Mouse (Mus musculus): ENCODE data around the gene Gapdhs.

The Gapdhs gene

DNA sequence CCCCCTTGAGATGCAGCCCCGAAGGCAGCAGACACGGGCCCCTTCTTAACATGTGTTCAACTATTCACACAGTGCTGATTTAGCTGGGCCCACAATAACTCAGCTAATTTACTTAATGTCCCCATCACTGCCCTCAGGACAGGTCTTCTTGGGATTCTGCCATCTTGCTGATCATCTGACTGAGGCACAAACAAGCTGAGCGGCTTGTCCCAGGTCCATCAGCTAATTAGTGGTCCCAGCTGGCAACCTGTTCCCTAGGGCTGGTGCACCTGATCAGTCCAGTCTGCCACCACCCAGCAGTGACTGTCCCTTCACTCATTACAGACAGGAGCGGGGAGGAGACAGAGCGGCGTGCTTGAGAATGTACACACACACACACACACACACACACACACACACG lies 22.2 kb downstream of the Gapdhs start:
- POLR2A ChIA-PET: interaction anchor here in 1 of 4 experiments (0.5 kb wide), 1 partner anchor 621 kb away, joined by 3 read pairs; no protein-coding TSS in a partner anchor

DNA sequence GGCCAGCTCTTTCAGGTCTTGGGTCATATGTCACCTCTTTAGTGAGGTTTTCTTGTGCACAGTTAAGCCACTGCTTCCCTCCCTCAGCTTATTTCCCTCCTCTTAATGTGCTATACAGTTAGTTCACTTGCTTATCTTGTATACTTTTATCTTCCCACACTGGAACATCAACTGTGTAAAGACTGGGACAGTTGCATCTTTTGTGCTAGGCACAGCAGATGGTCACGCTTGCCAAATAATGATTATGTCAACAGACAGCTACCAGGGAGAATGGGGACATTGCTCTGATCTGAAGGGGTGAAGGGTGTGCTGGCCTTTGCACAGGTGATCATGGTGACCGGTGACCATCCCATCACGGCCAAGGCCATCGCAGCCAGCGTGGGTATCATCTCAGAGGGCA lies 23.8 kb downstream of the Gapdhs start:
- POLR2A ChIA-PET: interaction anchor here in 3 of 4 experiments (0.6 to 3.5 kb wide), 7 partner anchors 10 to 1000 kb away, joined by 3 to 18 read pairs (median 3); partner anchors contain the start of gene Tmem147 (in 3 of the 3)
- CTCF ChIA-PET: interaction anchor here in 2 of 4 experiments (0.6 to 0.7 kb wide), 2 partner anchors 168 to 1197 kb away, joined by 3 to 5 read pairs; partner anchors contain the start of genes Hspb6 (in 1 of the 2) and Proser3 (in 1 of the 2)

More for the DNA sequence above, 22.2 kb downstream of the Gapdhs start:
- CTCF ChIA-PET: no interaction called here

DNA sequence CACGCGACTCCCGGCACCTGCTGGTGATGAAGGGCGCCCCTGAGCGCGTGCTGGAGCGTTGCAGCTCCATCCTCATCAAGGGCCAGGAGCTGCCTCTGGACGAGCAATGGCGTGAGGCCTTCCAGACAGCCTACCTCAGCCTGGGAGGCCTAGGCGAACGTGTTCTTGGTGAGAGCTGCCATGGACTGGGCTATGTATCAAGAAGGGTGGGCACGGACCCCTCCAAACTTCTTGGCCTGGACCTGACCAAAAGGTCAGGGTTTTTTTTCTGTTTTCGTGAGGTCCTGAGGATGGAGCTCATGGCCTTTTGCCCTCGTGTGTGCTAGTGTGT lies 25.8 kb downstream of the Gapdhs start:
- ChIA-PET POLR2A (interaction anchor here (0.5 to 3.5 kb wide), 31 partner anchors 9 to 437 kb away, joined by 3 to 18 read pairs (median 3); partner anchors contain the start of genes Cox6b1 (in 2 of the 4), Tmem147 (in 2 of the 4), Aplp1 (in 1 of the 4) and Haus5 (in 1 of the 4)), CTCF (interaction anchor here (0.6 to 1.5 kb wide), 23 partner anchors 9 to 380 kb away, joined by 3 to 8 read pairs (median 3); partner anchors contain the start of genes Tmem147 (in 2 of the 4) and Haus5 (in 1 of the 4))

DNA sequence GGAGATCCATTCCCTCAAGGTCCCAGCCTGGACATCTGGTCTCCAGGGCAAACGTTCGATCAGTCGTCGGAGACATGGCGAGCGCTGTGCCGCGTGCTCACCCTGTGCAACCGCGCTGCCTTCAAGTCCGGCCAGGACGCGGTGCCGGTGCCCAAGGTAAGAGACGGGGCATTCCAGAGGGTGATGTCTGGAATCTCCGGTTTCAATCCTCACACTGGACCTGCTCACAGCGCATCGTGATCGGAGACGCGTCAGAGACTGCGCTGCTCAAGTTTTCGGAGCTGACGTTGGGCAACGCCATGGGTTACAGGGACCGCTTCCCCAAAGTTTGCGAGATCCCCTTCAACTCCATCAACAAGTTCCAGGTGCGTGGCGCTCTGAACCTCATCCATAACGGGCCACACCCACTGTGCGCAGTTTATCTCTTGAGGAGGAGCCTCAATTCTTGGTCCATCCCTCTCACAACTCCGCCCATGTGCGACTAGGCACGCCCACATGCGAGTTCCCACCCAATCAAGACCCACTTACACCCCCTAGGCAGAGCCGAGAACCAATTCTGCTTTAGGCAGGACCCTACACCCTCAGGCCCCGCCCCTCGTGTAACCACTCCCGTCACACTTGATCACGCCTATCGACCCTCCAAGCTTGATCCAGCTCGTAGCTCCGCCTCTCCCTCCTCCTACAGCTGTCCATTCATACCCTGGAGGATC lies 26.3 kb downstream of the Gapdhs start:
- POLR2A ChIA-PET: interaction anchor here in 3 of 4 experiments (0.5 to 3.5 kb wide), 29 partner anchors 10 to 437 kb away, joined by 3 to 18 read pairs (median 3); partner anchors contain the start of genes Cox6b1 (in 2 of the 3), Tmem147 (in 2 of the 3), Aplp1 (in 1 of the 3) and Haus5 (in 1 of the 3)

DNA sequence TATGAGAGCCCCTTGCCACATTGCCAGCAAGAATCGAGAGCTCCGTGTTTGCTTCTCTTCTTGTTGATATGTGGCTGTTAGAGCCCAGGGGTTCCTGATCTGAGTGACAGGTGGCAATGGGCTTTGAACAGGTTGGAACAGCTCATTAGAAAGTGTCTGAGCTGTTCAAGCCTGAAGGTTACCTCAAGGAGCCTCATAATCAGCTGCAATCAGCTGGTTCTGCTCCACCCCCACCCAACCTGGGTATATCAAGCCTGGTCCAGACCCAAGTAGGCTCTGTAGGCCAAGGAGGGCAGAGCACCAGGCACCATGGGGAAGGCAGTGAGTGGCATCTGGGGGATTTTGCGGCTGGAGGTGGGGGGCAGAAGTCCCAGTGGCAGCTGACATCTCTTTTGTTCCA lies 31.5 kb downstream of the Gapdhs start, which contains the start of gene Atp4a:
Gene Atp4a, plus strand, starts transcription at position 268 of the 400 bp plus-strand sequence.
- ChIA-PET CTCF (interaction anchor here in 2 of 4 experiments (0.5 to 0.7 kb wide), 3 partner anchors 42 to 98 kb away, joined by 3 to 5 read pairs (median 4); no protein-coding TSS in a partner anchor), POLR2A (interaction anchor here in 2 of 4 experiments (0.6 to 1.5 kb wide), 4 partner anchors 18 to 110 kb away, joined by 3 to 4 read pairs (median 3); partner anchors contain the start of genes Haus5 (in 1 of the 2) and Tmem147 (in 1 of the 2))

More for the DNA sequence above, 26.3 kb downstream of the Gapdhs start:
- CTCF ChIA-PET: interaction anchor here (0.6 to 1.5 kb wide), 20 partner anchors 8 to 381 kb away, joined by 3 to 8 read pairs (median 4); partner anchors contain the start of genes Haus5 (in 1 of the 4) and Tmem147 (in 1 of the 4)

DNA sequence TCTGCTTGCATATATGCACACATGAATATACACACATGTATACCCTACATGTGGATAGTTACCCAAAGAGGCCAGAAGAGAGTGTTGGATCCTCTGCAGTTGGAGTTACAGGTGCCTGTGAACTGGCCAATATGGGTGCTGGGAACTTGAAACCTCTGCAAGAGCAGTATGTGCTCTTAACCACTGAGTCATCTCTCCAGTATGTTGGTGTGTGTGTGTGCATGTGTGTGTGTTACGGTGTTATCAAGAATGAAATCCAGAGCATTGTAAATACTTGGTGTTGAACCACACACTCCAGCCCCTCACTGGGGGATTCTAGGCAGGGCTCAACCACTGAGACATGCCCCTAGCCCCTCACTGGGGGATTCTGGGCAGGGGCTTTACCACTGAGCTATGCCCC lies 36.0 kb downstream of the Gapdhs start:
- ChIA-PET POLR2A (interaction anchor here in 1 of 4 experiments (1.1 kb wide), 1 partner anchor 181 kb away, joined by 3 read pairs; no protein-coding TSS in a partner anchor), CTCF (interaction anchor here in 1 of 4 experiments (1.3 kb wide), 1 partner anchor 266 kb away, joined by 3 read pairs; the partner anchor contains the start of genes Fam187b and Lsr)

GRCm38 (mm10) chr7:30706214-30706882 lies 37.1 kb downstream of the Gapdhs start:
- POLR2A ChIA-PET: interaction anchor here in 1 of 4 experiments (1.1 to 1.5 kb wide), 2 partner anchors 21 to 182 kb away, joined by 3 to 4 read pairs; no protein-coding TSS in a partner anchor

GRCm38 (mm10) chr7:30698589-30698988 lies 44.9 kb downstream of the Gapdhs start, which contains the start of gene 2200002J24Rik:
Gene 2200002J24Rik, plus strand, starts transcription at chr7:30698926.
- ChIA-PET CTCF (interaction anchor here in 2 of 4 experiments (0.7 to 1.1 kb wide), 5 partner anchors 10 to 207 kb away, joined by 3 to 7 read pairs (median 5); no protein-coding TSS in a partner anchor), POLR2A (interaction anchor here in 3 of 4 experiments (0.5 to 2.7 kb wide), 6 partner anchors 10 to 364 kb away, joined by 3 to 16 read pairs (median 4); partner anchors contain the start of gene Tmem147 (in 1 of the 3))

More at GRCm38 (mm10) chr7:30706214-30706882, 37.1 kb downstream of the Gapdhs start:
- CTCF ChIA-PET: no interaction called here

GRCm38 (mm10) chr7:30698101-30698500 lies 45.4 kb downstream of the Gapdhs start:
- ChIA-PET CTCF (interaction anchor here in 2 of 4 experiments (0.7 to 1.1 kb wide), 5 partner anchors 10 to 207 kb away, joined by 3 to 7 read pairs (median 5); no protein-coding TSS in a partner anchor), POLR2A (interaction anchor here in 3 of 4 experiments (0.7 to 2.7 kb wide), 6 partner anchors 10 to 254 kb away, joined by 3 to 16 read pairs (median 4); partner anchors contain the start of gene Tmem147 (in 1 of the 3))

DNA sequence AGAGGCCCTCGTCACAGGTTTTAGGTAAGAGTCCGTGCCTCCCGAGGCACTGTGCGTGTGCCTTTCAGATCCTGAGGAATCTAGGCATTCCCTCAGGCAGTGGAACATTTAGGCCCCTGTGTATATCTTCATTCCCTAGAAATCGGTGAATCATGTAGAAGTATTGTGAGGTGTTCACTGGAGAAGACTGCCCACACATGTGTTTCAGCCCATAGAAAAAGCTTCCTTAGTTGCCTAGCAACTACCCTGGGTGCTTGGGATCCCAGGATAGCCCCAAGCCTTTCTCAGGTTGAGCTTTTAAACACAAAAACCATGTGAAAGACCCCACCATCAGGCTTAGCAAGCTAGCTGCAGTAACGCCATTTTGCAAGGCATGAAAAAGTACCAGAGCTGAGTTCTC lies 55.2 kb downstream of the Gapdhs start:
- CTCF ChIA-PET: interaction anchor here in 3 of 4 experiments (0.5 to 1.3 kb wide), 5 partner anchors 10 to 70 kb away, joined by 3 to 8 read pairs (median 3); partner anchors contain the start of gene 2200002J24Rik (in 1 of the 3)
- POLR2A ChIA-PET: interaction anchor here in 3 of 4 experiments (0.7 to 1.9 kb wide), 3 partner anchors 9 to 11 kb away, joined by 3 to 16 read pairs (median 8); partner anchors contain the start of gene 2200002J24Rik (in 2 of the 3)

GRCm38 (mm10) chr7:30683425-30683824 lies 60.1 kb downstream of the Gapdhs start:
- CTCF ChIA-PET: interaction anchor here in 1 of 4 experiments (0.6 kb wide), 2 partner anchors 70 to 254 kb away, joined by 3 read pairs; no protein-coding TSS in a partner anchor
- POLR2A ChIA-PET: interaction anchor here in 2 of 4 experiments (0.6 to 1.1 kb wide), 2 partner anchors 15 to 120 kb away, joined by 3 read pairs; partner anchors contain the start of gene 2200002J24Rik (in 1 of the 2)

DNA sequence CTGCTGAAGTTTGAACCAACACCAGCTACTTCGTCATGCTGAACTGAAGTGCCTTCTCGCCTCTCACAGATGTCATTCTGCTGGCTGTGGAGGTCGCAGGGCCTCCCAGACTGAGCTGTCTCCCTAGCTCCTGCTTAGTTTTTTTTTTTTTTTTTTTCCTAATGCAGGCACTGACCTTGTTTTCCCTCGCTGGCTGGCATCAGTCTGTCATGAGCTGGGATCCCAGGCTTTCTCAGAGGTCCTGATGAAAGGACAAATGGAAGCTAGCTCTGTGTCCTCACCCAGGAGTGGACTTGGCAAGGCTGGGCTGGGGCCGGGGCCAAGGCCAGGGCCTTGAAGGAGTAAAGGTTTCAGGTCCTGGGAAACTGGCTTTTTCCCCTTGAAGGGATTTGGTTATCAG lies 61.6 kb downstream of the Gapdhs start:
- POLR2A ChIA-PET: interaction anchor here in 1 of 4 experiments (0.6 kb wide), 2 partner anchors 741 to 1163 kb away, joined by 3 read pairs; no protein-coding TSS in a partner anchor
- CTCF ChIA-PET: interaction anchor here (0.5 to 1.5 kb wide), 10 partner anchors 11 to 448 kb away, joined by 3 to 11 read pairs (median 4); partner anchors contain the start of genes Pmis2 (in 2 of the 4) and Cox6b1 (in 1 of the 4)

All from embryonic stem cell, embryonic (primary cell).